8 mouse cellular contexts compared by ENCODE assay signal in the genomic region with DNA sequence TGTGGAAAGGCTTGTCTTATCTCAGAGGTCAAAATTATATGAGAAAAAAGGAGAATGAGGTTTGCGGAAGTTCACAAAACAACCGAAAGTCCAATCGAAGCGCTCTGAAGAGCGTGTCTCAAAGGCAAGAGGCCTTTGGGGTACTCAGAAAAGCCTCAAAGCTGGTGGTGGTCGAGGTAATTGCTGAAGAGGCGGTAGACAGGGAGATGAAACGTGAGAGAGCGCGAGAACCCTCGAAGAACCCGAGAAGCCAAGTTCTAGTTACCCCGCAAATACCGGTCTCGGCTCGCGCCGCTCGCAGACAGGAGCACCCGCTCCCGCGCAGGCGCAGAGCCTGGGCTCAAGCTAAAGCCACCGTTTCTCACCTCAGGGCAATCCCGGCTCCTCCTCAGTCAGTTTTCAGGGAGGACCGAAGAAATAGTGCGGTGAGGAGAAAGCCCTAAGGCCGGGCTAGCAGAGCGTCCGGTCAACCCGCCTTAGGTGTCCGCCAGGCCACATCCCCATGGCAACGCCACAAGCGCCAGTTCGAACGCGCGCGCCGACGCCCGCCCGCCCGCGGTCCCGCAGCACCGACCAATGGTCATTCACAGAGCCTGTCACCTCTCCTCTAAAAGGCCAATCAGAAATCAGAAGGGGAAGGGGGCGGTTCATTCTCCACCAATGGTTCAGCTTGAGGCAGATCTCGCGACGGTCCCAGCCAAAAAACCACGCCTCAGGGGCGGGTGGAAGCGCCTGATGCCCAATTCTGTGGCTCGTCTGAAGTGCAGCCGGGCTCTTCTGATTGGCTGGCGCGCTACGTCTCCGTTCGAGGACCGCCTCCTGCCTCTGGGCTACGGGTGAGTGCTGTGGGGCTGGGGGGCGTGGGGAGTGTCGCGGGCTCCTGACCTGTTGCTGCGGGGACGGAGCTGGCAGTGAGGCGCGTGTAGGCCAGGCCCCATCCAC. TPM values are rescaled to one million over a fixed set of nuclear protein-coding genes. Genes with fewer than 3 reads are reported as not detected.
DNase-seq lines count a peak whose midpoint lies in the region; ATAC-seq and TF ChIP-seq lines count a peak whose summit lies in the region.

A gene (minus strand): TSS at position 543 of the 942 bp plus-strand sequence.
A gene (plus strand): TSS at position 807 of the 942 bp plus-strand sequence.

- TF ChIP-seq EP300 in ES-Bruce4 (IDR thresholded peaks at IDR 0.05; ENCODE audit: insufficient read depth, low read depth, low read length) = no peak
- peak; percentile 83 for TF ChIP-seq EP300 in liver, postnatal 0 days (IDR thresholded peaks at IDR 0.05; ENCODE audit: low read depth)

- TF ChIP-seq CTCF in ES-Bruce4 (IDR thresholded peaks at IDR 0.05; ENCODE audit: low read depth, low read length) = no peak
- no peak for TF ChIP-seq CTCF in liver, postnatal 0 days (IDR thresholded peaks at IDR 0.05; ENCODE audit: low read depth)

- H3K27me3 ChIP-seq in ES-Bruce4 (ENCODE audit: control insufficient read depth, insufficient read depth, low read length, poor library complexity, severe bottlenecking) = no peaks in the 10 kb centered on the region
- H3K27me3 ChIP-seq in forebrain, embryonic 13.5 days = no peaks in the 10 kb centered on the region
- H3K27me3 ChIP-seq in liver, postnatal 0 days (ENCODE audit: insufficient read depth, low read length) = no peaks in the 10 kb centered on the region
- H3K27me3 ChIP-seq in neural tube, embryonic 14.5 days (ENCODE audit: control insufficient read depth, insufficient read depth, low read length) = no peaks in the 10 kb centered on the region

- peak within 1 kb of the TSS; percentile 96 for H3K4me3 ChIP-seq in ES-Bruce4 (ENCODE audit: low read depth, low read length)
- peak within 1 kb of the TSS; percentile 68 for H3K4me3 ChIP-seq in forebrain, embryonic 13.5 days
- H3K4me3 ChIP-seq in liver, postnatal 0 days (ENCODE audit: low read depth, low read length) = peak within 1 kb of the TSS; percentile 94
- H3K4me3 ChIP-seq in neural tube, embryonic 14.5 days (ENCODE audit: low read depth, low read length) = peak within 1 kb of the TSS; percentile 66

- peak within 1 kb of the TSS; percentile 70 for H3K4me2 ChIP-seq in forebrain, embryonic 13.5 days
- H3K4me2 ChIP-seq in liver, postnatal 0 days (ENCODE audit: low read depth, low read length) = peak within 1 kb of the TSS; percentile 86
- peak within 1 kb of the TSS; percentile 61 for H3K4me2 ChIP-seq in neural tube, embryonic 14.5 days (ENCODE audit: low read depth, low read length)

- no peaks in the 10 kb centered on the region for H3K4me1 ChIP-seq in ES-Bruce4 (ENCODE audit: control insufficient read depth, insufficient read depth, low read length)
- peaks cover 30% of the 10 kb centered on the region for H3K4me1 ChIP-seq in forebrain, embryonic 13.5 days
- H3K4me1 ChIP-seq in liver, postnatal 0 days (ENCODE audit: insufficient read depth) = peaks cover 17% of the 10 kb centered on the region
- H3K4me1 ChIP-seq in neural tube, embryonic 14.5 days (ENCODE audit: control insufficient read depth, insufficient read depth, low read length) = peaks cover 4% of the 10 kb centered on the region; the same call in 1 of the 2 replicates

- intact Hi-C loops in heart, postnatal 10 days (cut with DNase I) = loop anchor here (5.0 kb wide), 2 partner anchors 83 to 103 kb away; a partner anchor contains a TSS

- peak within 1 kb of the TSS; percentile 23; the same call in 1 of the 2 replicates for H3K27ac ChIP-seq in ES-Bruce4 (ENCODE audit: insufficient read depth, low read length)
- H3K27ac ChIP-seq in forebrain, embryonic 13.5 days = peak within 1 kb of the TSS; percentile 21
- H3K27ac ChIP-seq in liver, postnatal 0 days (ENCODE audit: low read depth) = peak within 1 kb of the TSS; percentile 91
- H3K27ac ChIP-seq in neural tube, embryonic 14.5 days (ENCODE audit: low read depth, low read length) = peak within 1 kb of the TSS; percentile 35; the same call in 1 of the 2 replicates

- H3K36me3 ChIP-seq in ES-Bruce4 (ENCODE audit: control insufficient read depth, insufficient read depth, low read length, poor library complexity, severe bottlenecking) = no peaks in the 10 kb centered on the region
- H3K36me3 ChIP-seq in forebrain, embryonic 13.5 days (ENCODE audit: poor library complexity, severe bottlenecking) = peaks cover 3% of the 10 kb centered on the region; the same call in 1 of the 2 replicates
- no peaks in the 10 kb centered on the region for H3K36me3 ChIP-seq in liver, postnatal 0 days (replicated peaks; ENCODE audit: insufficient read depth, low read length)
- H3K36me3 ChIP-seq in neural tube, embryonic 14.5 days (ENCODE audit: control insufficient read depth, insufficient read depth, low read length) = no peaks in the 10 kb centered on the region

- DNase-seq in heart, postnatal 10 days = peak; percentile 99
- DNase-seq in large intestine, adult 2 months (ENCODE audit: low read depth, low spot score) = peak; percentile 99
- DNase-seq in liver, postnatal 0 days = peak; percentile 98
- peak; percentile 96 for DNase-seq in testis, postnatal 10 days (ENCODE audit: low spot score)

- under 1% methylated on average over 70 of the region's 70 CpGs for WGBS in forebrain, embryonic 13.5 days
- WGBS in large intestine, adult 2 months = under 1% methylated on average over 70 of the region's 70 CpGs
- under 1% methylated on average over 70 of the region's 70 CpGs for WGBS in liver, postnatal 0 days (ENCODE audit: insufficient replicate concordance)
- WGBS in neural tube, embryonic 14.5 days = under 1% methylated on average over 70 of the region's 70 CpGs

- ATAC-seq in cerebellum, adult (ENCODE audit: insufficient number of reproducible peaks, low FRiP score, low TSS enrichment) = peak; percentile 99
- ATAC-seq in forebrain, embryonic 13.5 days = peak; percentile 98
- peak; percentile 97 for ATAC-seq in liver, postnatal 0 days
- peak; percentile 98 for ATAC-seq in neural tube, embryonic 14.5 days (ENCODE audit: low read depth)

- H3K9ac ChIP-seq in ES-Bruce4 (ENCODE audit: low read depth, poor library complexity, severe bottlenecking) = peak within 1 kb of the TSS; percentile 76
- H3K9ac ChIP-seq in forebrain, embryonic 13.5 days = peak within 1 kb of the TSS; percentile 68
- peak within 1 kb of the TSS; percentile 85 for H3K9ac ChIP-seq in liver, postnatal 0 days (replicated peaks)
- peak within 1 kb of the TSS; percentile 53 for H3K9ac ChIP-seq in neural tube, embryonic 14.5 days (replicated peaks; ENCODE audit: low read depth, low read length)

- H3K9me3 ChIP-seq in ES-Bruce4 (replicated peaks; ENCODE audit: control insufficient read depth, insufficient read depth, low read length, poor library complexity, severe bottlenecking) = peaks cover 24% of the 10 kb centered on the region
- H3K9me3 ChIP-seq in forebrain, embryonic 13.5 days (replicated peaks) = no peaks in the 10 kb centered on the region
- no peaks in the 10 kb centered on the region for H3K9me3 ChIP-seq in liver, postnatal 0 days (ENCODE audit: low read length)
- no peaks in the 10 kb centered on the region for H3K9me3 ChIP-seq in neural tube, embryonic 14.5 days (ENCODE audit: control insufficient read depth, low read length)

- TF ChIP-seq POLR2A in ES-Bruce4 (IDR thresholded peaks at IDR 0.05; ENCODE audit: insufficient read depth, low read length) = peak; percentile 61

RNA-seq across cellular contexts. Expression of the first gene that starts in this region (rescaled TPM):
- polyA plus RNA-seq in ES-Bruce4 (2011; ENCODE audit: insufficient read depth, insufficient read length, low read depth, missing spikeins) = 20.3 and 25.7 TPM in 2 replicates
- 8.9 and 9.7 TPM in 2 replicates for polyA plus RNA-seq in forebrain, embryonic 13.5 days (2015; fragmentation: Nextera tagmentation; extraction: Ambion mirVana)
- total RNA-seq in heart, postnatal 10 days (2021) = 1 to 10 TPM; 1.4 to 2.0 TPM
- polyA plus RNA-seq in large intestine, adult 2 months (2012; rRNA removed) = 2.1 and 3.0 TPM in 2 replicates
- 2.4 and 2.5 TPM in 2 replicates for polyA plus RNA-seq in liver, postnatal 0 days (2015; fragmentation: Nextera tagmentation; extraction: Ambion mirVana)
- 2.1 and 2.3 TPM in 2 replicates for polyA plus RNA-seq in neural tube, embryonic 14.5 days (2014; fragmentation: Nextera tagmentation; extraction: Ambion mirVana)

RNA-seq across cellular contexts. Expression of the second gene that starts in this region (rescaled TPM):
- 37.4 and 38.3 TPM in 2 replicates for polyA plus RNA-seq in ES-Bruce4 (2011; ENCODE audit: insufficient read depth, insufficient read length, low read depth, missing spikeins)
- polyA plus RNA-seq in forebrain, embryonic 13.5 days (2015; fragmentation: Nextera tagmentation; extraction: Ambion mirVana) = 62.2 and 72.8 TPM in 2 replicates
- total RNA-seq in heart, postnatal 10 days (2021) = 10 to 100 TPM; 25.6 to 27.9 TPM
- polyA plus RNA-seq in large intestine, adult 2 months (2012; rRNA removed) = 27.4 and 27.7 TPM in 2 replicates
- polyA plus RNA-seq in liver, postnatal 0 days (2015; fragmentation: Nextera tagmentation; extraction: Ambion mirVana) = 13.6 and 14.4 TPM in 2 replicates
- 60.8 and 78.5 TPM in 2 replicates for polyA plus RNA-seq in neural tube, embryonic 14.5 days (2014; fragmentation: Nextera tagmentation; extraction: Ambion mirVana)

Comparison
In these comparisons a context has a peak if more than half of its experiments do, and no peak if none do; other contexts are left out.
1. Peak in every context shown above with its lines: DNase-seq, ATAC-seq, H3K4me3 ChIP-seq and H3K27ac ChIP-seq.
2. H3K27ac ChIP-seq: peak in every context shown above with its lines; median percentile 91 in liver, postnatal 0 days; 35 in neural tube, embryonic 14.5 days; 23 in ES-Bruce4; 21 in forebrain, embryonic 13.5 days.